Mouse (Mus musculus) cerebellum, adult 9-10 months (tissue): Measurements from ENCODE around the gene Col6a6.
"Not testable (repeated sequence)": the region's sequence is repeated elsewhere in the genome, so short reads cannot be mapped to it uniquely, and the experiment has no call there.

Experiments used
- DNase-seq: peaks from one replicate; pipeline ENCODE4 v3.0.0; 2022

The Col6a6 gene

GRCm38 (mm10) chr9:105658216-105658615 lies 169.7 kb downstream of the Col6a6 start:
- no peak for DNase-seq

GRCm38 (mm10) chr9:105656189-105656588 lies 171.8 kb downstream of the Col6a6 start:
- no peak for DNase-seq

- DNase-seq = peak; percentile 90
Measured at GRCm38 (mm10) chr9:105642460-105643371, 185.2 kb downstream of the Col6a6 start, which contains the start of gene Pik3r4. Gene Pik3r4 (plus strand): TSS chr9:105642978.

GRCm38 (mm10) chr9:105641377-105641776 lies 186.6 kb downstream of the Col6a6 start:
- DNase-seq = not testable (repeated sequence)
